Mouse (Mus musculus) CH12.LX (cell line): ENCODE data around the gene Rfx2.

ENCODE experiments used
- CHD1 ChIP-seq: IDR thresholded peaks from 2 replicates; pipeline ENCODE4 v1.6.1; 2012; ENCODE audit warnings: low read depth, low read length, improper control_type of control experiment, inconsistent platforms
- CHD2 ChIP-seq: IDR thresholded peaks from 2 replicates; pipeline ENCODE4 v1.6.1; 2011; ENCODE audit warnings: low read length, improper control_type of control experiment
- CTCF ChIP-seq, 2 experiments: IDR thresholded peaks in 1 of 2; conservative IDR thresholded peaks in 1 of 2; 2 replicates each; pipeline ENCODE4 v1.5.1; 2011 to 2012; ENCODE audit warnings: low read depth in 2 of 2, low read length in 2 of 2, improper control_type of control experiment in 1 of 2, inconsistent platforms in 1 of 2, mild to moderate bottlenecking in 1 of 2, moderate library complexity in 1 of 2
- EP300 ChIP-seq: IDR thresholded peaks from 2 replicates; pipeline ENCODE4 v1.6.1; 2011; ENCODE audit warnings: low read length, improper control_type of control experiment
- JUND ChIP-seq: conservative IDR thresholded peaks from 2 replicates; pipeline ENCODE4 v1.6.1; 2011; ENCODE audit warnings: low read depth, low read length, improper control_type of control experiment
- KAT2A ChIP-seq: IDR thresholded peaks from 2 replicates; pipeline ENCODE4 v1.6.1; 2012; ENCODE audit warnings: low read length, improper control_type of control experiment, inconsistent platforms; ENCODE audit not compliant: insufficient replicate concordance
- MAZ ChIP-seq: IDR thresholded peaks from 2 replicates; pipeline ENCODE4 v1.6.1; 2012; ENCODE audit warnings: low read depth, mild to moderate bottlenecking, inconsistent platforms, low read length, improper control_type of control experiment, moderate library complexity
- MYC ChIP-seq: IDR thresholded peaks from 2 replicates; pipeline ENCODE4 v1.6.1; 2011; ENCODE audit warnings: low read depth, mild to moderate bottlenecking, improper control_type of control experiment, low read length
- POLR2A ChIP-seq: IDR thresholded peaks from 2 replicates; pipeline ENCODE4 v1.6.1; 2011; ENCODE audit warnings: low read depth, mild to moderate bottlenecking, improper control_type of control experiment, low read length
- SMC3 ChIP-seq: IDR thresholded peaks from 2 replicates; pipeline ENCODE4 v1.6.1; 2011; ENCODE audit warnings: low read depth, low read length, improper control_type of control experiment
- TCF12 ChIP-seq: IDR thresholded peaks from 2 replicates; pipeline ENCODE4 v1.6.1; 2014; ENCODE audit warnings: low read depth, mild to moderate bottlenecking, inconsistent platforms, low read length, improper control_type of control experiment
- UBTF ChIP-seq: IDR thresholded peaks from 2 replicates; pipeline ENCODE4 v1.6.1; 2012; ENCODE audit warnings: low read depth, mild to moderate bottlenecking, inconsistent platforms, low read length, improper control_type of control experiment, moderate library complexity
- ZNF384 ChIP-seq: IDR thresholded peaks from 2 replicates; pipeline ENCODE4 v1.6.1; 2012; ENCODE audit warnings: low read depth, low read length, improper control_type of control experiment, inconsistent platforms

- TF ChIP-seq MAZ: no peak
- no peak for TF ChIP-seq KAT2A
- TF ChIP-seq CHD2: no peak
- TF ChIP-seq MYC: no peak
- no peak for TF ChIP-seq CTCF (conservative IDR thresholded peaks at IDR 0.05 in 1 of 2, IDR thresholded peaks at IDR 0.05 in 1 of 2; ENCODE audit: low read depth in 2 of 2, low read length in 2 of 2)
- no peak for TF ChIP-seq EP300
- no peak for TF ChIP-seq POLR2A
- no peak for TF ChIP-seq CHD1
- TF ChIP-seq ZNF384: no peak
- TF ChIP-seq UBTF: no peak
- TF ChIP-seq JUND: no peak
- no peak for TF ChIP-seq SMC3
- TF ChIP-seq TCF12: no peak
Measured at GRCm38 (mm10) chr17:56729151-56729550, 101.7 kb downstream of the Rfx2 start.
